Mouse (Mus musculus): ENCODE data around the gene Gm12886. TPM values are rescaled to one million over a fixed set of nuclear protein-coding genes. Genes with fewer than 3 reads are reported as not detected.

Gene Gm12886
- not detected in 2 replicates for polyA plus RNA-seq (2012; rRNA removed)

GRCm38 (mm10) chr4:121422999-121423398, at the start of gene Gm12886:
Gene Gm12886, minus strand, starts transcription at chr4:121423099.
- H3K27me3 ChIP-seq (ENCODE audit: control insufficient read depth, insufficient read depth, low read length), result no peaks in the 10 kb centered on the region
- no peaks in the 10 kb centered on the region for H3K36me3 ChIP-seq (ENCODE audit: control insufficient read depth, insufficient read depth, low read length)
- no peak within 1 kb of the TSS for H3K27ac ChIP-seq (ENCODE audit: control insufficient read depth, insufficient read depth, low read depth, low read length)
- no peaks in the 10 kb centered on the region for H3K4me1 ChIP-seq (ENCODE audit: control insufficient read depth, insufficient read depth, low read length)
- TF ChIP-seq CTCF (IDR thresholded peaks at IDR 0.05; ENCODE audit: control insufficient read depth, insufficient read depth, insufficient replicate concordance, low read depth, low read length), result no peak
- no peak for TF ChIP-seq POLR2A (IDR thresholded peaks at IDR 0.05; ENCODE audit: control insufficient read depth, low read depth, low read length)
- no peak within 1 kb of the TSS for H3K4me3 ChIP-seq (ENCODE audit: control insufficient read depth, low read depth, low read length)

Other genes starting within 250 kb of the Gm12886 start
- 3.9 and 4.7 TPM in 2 replicates for gene Rlf, start 208.0 kb downstream of the Gm12886 start, polyA plus RNA-seq (2012; rRNA removed)
- 0.08 and 0.26 TPM in 2 replicates for gene Gm12888, start 98.2 kb downstream of the Gm12886 start, polyA plus RNA-seq (2012; rRNA removed)
- gene Gm12887, start 199.0 kb upstream of the Gm12886 start, polyA plus RNA-seq (2012; rRNA removed), result not detected in 2 replicates